Mouse (Mus musculus) kidney, postnatal 14 days (tissue): ENCODE measurements around the gene AC134908.4.
"Not testable (repeated sequence)": the region's sequence is repeated elsewhere in the genome, so short reads cannot be mapped to it uniquely, and the experiment has no call there.

Experiments
- DNase-seq: peaks from one replicate; pipeline ENCODE4 v3.0.0; 2022; ENCODE audit warnings: mixed read lengths

AC134908.4 gene

DNA sequence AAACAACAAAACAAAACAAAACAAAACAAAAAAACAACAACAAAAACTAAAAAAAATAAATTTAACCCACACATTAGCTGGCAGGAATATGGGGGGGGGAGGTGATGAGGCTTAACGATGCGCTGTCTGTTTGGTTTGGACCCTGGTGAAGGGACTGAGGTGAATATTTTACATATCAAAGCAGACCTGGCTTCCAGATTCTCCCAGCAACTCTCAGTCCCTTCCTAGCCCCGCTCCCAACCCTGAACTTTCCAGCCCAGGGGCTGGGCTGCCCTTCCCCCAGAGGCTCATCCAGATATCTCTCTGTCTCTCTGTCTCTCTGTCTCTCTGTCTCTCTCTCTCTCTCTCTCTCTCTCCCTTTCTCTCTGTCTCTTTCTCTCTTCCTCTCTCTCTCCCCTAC, 32.9 kb downstream of the AC134908.4 start:
- no peak for DNase-seq

DNA sequence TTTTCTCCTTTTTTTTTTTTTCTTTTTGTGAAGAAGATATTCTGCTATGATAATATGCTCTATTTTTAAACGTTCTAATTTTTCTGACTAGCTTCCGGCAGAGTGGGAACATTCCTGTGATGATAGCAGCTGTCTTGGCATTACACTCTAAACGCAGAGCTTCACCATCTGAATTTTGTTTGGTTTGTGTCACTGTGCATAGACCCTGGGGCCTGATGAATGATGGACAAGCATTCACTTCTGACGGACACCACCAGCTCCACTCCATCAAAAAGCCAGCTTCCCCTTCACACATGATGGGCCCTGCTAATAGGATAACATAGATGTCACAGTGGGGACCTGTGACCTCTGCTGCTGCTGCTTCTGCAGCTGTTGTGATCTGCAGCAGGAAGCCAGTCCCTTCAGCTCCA, 33.9 kb downstream of the AC134908.4 start:
- DNase-seq = peak; percentile 30

DNA sequence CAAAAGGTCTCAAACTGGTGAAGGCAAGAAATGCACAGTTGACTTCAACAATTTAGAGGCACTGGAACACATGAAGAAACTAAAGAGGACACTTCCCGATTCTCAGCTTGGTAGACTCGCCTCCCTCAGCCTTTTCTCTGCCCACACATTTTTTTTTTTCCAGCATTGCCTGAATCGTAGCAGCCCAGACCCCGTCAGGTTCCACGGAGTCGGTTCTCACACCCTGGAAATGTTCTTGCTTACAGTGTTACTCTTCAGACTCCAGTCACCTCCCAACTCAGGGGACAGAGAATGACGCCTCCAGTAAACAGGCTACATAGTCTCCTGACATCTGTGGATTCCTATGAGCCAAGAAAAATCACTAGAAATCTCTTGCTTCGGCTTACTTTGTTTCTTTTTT, 35.3 kb downstream of the AC134908.4 start:
- no peak for DNase-seq

DNA sequence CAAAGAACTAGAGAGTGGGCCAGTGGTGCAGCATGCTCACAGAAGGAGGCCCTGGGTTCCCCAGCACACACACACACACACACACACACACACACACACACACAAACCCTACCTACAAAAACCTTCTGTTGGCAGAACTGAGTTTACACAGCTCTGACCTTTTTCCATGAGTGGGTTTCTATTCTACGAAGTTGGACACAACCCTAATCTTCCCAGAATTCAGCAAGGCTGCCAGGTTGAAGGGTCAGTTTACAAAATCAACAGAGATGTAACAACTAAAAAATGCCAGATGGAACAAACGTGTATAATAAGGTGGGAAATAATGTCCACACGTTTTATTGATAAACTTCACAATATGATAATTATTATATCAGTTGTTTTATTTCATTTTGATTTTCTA, 37.8 kb downstream of the AC134908.4 start:
- no peak for DNase-seq

DNA sequence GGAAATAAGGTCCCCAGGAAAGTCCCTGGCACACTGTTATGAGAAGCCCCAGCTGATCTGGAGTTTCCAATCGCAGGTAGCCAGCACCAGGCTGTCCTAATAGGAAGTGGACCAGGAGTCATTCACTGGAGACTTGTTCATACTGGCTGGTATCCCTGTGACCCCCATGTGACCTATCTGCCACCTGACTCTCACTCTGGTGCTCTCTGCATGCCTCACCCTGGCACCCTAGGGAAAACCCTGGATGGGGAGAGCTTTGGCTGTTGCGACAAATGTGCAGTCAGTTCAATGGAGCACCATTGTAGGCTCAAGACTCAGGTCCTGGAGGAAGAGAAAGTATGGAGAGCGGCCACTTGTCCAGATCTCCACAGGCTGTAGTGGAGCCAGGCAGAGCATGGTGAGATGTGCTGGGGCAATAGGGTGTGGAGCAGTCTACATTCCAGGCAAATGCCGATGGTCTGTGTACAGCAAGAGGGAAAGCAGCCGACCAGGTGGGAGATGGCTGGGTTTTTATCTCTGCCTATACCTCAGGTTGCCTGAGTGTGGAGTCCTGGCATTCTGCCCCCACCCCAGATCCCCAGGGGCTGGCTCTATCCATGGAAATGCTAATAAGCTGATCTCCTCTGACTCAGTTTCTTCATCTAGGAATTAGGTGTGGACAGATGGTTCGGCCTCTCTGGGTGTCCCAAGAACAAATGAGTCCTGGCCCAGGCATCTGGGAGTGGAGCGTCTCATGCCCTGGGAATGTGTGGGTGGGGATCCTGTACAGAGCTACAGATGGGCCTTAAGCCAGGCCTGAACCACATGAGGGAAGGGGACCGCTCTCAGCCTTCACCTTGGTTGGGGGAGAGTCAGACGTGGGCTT, 38.8 kb downstream of the AC134908.4 start:
- no peak for DNase-seq

DNA sequence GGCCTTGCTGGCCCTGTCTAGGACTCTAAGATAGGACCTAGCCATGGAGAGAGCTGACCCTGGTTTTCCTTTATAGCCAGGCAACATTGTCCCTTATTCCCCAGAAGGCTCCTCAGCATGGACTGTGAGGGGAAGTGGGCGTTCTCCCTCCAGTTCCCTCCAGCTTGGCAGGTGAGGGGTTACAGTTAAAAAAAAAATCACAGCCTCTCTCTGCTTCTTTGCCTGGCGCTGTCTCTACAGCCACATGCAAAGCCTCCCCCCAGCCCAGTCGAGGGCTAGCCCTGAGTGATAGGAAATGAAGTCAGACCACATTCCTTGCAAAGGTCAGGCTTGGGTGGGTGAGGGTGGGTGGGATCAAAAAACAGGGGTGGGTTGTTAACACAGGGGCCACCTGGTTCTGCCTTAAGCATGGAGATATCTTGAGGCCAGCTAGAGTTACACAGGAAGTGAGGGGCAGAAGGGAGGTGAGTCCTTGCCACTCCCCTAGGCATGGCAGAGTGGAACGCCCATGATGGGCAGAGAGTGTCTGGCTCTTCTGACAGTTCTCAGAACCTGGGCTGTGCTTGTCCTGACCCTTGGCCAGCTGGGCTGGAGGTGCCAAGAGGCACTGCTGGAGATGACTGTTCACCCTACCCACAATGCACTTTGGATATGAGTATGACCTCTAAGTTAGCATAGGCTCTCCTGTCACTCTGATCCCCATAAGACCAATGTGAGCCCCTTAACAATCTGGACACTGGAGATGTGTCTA, 39.7 kb downstream of the AC134908.4 start:
- no peak for DNase-seq

DNA sequence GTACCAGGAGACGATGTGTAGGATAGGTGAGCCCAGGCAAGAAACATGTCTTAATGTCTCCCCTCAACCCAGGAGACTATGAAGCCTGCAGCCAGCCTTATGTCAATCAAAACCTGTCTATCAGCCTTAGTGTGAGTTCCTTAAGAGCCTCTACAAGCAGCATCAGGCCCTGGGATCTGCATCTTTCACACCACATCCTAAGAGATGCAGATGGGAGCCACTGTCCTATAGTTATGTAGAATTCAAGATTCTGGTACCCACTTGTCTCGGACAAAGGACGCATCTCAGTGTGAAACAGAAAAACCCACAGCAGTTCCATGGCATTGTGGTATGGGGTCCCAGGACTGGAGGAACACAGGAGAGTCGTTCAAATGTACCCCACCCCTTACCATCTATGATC, 40.4 kb downstream of the AC134908.4 start:
- DNase-seq = no peak

DNA sequence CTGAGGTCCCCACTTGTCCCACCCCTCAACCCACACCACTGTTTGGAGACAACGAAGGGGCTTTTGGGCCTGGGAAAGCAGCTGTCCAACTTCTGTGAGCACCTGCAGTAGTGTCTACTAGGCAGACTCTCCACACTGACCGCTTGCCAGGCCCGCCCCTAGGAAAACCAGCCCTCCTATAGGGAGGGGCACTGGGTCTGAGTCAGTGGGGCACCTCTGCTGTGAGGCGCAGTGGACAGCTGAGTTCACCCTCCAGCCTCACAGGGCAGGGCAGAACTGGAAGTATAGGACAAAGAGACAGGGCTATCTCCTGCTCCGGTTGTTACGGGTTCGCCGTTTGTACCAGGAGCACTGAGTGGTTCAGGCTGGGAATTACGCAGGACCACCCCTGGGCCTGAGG, 41.2 kb downstream of the AC134908.4 start, which contains the start of gene Msln:
Gene Msln, minus strand, starts transcription at position 138 of the 400 bp plus-strand sequence.
- no peak for DNase-seq

DNA sequence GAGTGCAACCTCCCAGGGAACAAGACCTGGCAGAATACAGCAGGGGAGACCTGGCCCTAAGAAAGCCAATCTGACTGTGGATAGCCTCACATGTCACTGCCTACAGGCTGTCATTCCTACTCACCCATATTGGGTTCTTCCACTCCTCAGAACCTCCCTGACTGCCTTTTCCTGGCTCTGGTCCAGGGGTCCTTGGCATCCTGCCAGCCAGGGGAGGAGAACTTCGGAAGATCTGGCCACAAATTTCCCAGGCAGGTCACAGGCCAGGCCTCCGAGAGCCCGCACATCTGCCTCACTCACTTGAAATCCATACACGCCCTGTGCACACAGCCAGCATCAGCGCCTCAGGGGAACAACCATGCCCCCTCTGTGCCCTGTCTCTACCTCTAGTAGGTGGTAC, 44.0 kb downstream of the AC134908.4 start:
- DNase-seq = peak; percentile 59

DNA sequence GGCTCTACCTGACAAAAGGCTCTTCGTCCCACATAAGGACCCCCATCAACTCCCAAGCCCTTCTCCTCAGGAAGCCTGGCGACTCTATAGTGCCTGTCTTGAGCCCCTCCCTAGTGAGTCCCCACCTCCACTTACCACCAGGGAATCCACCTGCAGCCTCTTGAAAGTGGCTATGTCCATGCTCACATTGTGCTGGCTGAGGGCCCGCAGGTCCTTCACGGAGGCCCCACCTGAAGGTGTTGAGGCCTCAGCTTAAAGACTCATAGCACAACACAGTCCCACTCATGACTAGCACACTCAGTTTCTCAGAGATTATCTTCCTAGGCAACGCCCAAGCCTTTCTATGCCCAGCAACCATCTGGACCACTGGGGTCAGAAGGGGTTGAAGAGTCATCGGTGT, 46.1 kb downstream of the AC134908.4 start:
- no peak for DNase-seq

DNA sequence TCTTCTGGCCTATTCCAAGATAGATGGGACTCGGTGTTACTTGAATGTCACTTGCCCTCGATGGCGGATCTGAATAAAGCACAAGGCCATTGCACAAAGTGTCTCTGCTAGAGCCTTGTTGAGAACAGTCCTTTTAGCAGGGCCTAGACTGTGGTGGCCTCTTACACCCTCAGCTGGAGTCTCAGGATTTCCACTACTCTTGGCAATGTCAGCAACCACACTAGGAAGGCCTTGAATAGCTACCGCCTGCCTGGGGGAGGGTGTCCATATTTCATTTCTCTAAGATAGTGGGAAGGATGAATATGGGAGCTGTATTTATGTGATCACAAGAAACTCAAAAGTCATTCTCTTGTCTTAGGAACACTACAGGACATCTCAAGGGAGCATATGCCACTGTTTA, 47.2 kb downstream of the AC134908.4 start:
- no peak for DNase-seq

DNA sequence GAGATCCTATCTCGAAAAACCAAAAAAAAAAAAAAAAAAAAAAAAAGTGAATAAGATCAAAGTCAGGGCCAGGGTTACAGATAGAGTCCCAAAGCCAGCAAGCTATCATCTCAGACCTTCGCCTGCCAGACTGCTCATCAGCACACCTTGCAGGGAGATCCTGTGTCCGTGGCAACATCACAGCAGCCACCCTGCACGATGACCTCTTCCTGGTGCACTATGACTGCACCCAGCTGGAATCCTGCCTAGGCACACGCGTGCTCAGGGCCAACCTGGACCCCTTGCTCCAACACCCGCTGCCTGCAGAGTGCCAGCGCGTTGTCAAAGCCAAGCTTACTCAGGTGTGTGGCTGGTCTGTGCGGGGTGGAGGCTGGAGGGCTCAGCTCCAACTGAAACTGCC, 51.1 kb downstream of the AC134908.4 start:
- no peak for DNase-seq

DNA sequence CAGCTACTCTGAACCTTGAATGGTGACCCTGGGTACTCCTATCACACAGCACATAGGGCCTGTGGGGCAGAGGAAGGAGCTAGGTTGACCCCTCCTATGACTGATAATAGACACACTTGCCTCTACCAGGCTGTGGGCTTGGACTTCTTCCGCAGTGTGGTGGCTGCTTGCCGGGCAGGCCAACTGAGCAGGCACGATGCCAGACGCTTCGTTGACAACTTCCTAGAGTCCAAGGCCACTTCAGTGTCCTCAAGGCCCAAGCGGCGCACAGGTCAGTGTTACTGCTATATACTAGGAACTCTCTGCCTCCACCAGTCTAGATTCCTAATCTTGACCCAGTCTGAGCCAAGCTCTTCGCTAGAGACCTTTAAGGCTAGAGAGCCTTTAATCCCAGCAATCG, 51.6 kb downstream of the AC134908.4 start:
- DNase-seq = no peak

DNA sequence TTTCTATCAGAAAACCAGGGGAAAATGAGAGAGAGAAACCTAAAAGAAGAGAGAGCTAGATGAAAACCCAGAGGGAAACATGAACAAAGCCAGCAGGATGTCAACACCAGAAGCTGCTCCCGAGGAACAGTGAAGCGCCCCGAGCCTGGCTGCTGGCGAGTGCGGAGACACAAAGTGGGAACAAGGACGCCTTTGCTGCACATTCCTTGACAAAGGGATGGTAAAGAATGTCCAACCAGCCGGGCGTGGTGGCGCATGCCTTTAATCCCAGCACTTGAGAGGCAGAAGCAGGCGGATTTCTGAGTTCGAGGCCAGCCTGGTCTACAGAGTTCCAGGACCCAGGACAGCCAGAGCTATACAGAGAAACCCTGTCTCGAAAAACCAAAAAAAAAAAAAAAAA, 54.0 kb downstream of the AC134908.4 start:
- not testable (repeated sequence) for DNase-seq
